Mouse (Mus musculus) limb, embryonic 13.5 days (tissue): ENCODE data around the gene Kif9. TPM values are rescaled to one million over a fixed set of nuclear protein-coding genes. Genes with fewer than 3 reads are reported as not detected.

Experiments
- polyA plus RNA-seq: library from polyadenylated mRNA; unstranded; fragments of >200 nt; fragmentation: Nextera tagmentation; extraction: Ambion mirVana; gene quantifications from 2 replicates; pipeline ENCODE4 v1.2.1, GENCODE M21; 2015

Gene Kif9
- polyA plus RNA-seq, 1 experiment from 2014 or later: 1.1 TPM

Other genes starting within 250 kb of the Kif9 start
- 3.7 and 4.5 TPM in 2 replicates for gene Cspg5, start 233.2 kb upstream of the Kif9 start, polyA plus RNA-seq
- 34.4 and 35.8 TPM in 2 replicates for gene Elp6, start 171.8 kb upstream of the Kif9 start, polyA plus RNA-seq
- gene Scap, start 143.7 kb upstream of the Kif9 start, polyA plus RNA-seq: 39.7 and 40.2 TPM in 2 replicates
- gene Ptpn23, start 68.7 kb upstream of the Kif9 start, polyA plus RNA-seq: 17.7 and 17.9 TPM in 2 replicates
- gene Ngp, start 57.2 kb upstream of the Kif9 start, polyA plus RNA-seq: 0.97 and 0.98 TPM in 2 replicates
- gene Klhl18, start 264 bp upstream of the Kif9 start, polyA plus RNA-seq: 9.3 and 9.9 TPM in 2 replicates
- 43.3 and 45.0 TPM in 2 replicates for gene Setd2, start 55.6 kb downstream of the Kif9 start, polyA plus RNA-seq
- gene Nradd, start 147.5 kb downstream of the Kif9 start, polyA plus RNA-seq: 61.2 and 64.5 TPM in 2 replicates
- 0.75 and 0.76 TPM in 2 replicates for gene Nbeal2, start 177.2 kb downstream of the Kif9 start, polyA plus RNA-seq
- 106 and 107 TPM in 2 replicates for gene Ccdc12, start 179.5 kb downstream of the Kif9 start, polyA plus RNA-seq